Mouse (Mus musculus) olfactory bulb, adult 2 months (tissue): ENCODE measurements around the gene Car14.

Experiments used
- CTCF ChIP-seq: fragments of 200-500 bp; IDR thresholded peaks from 2 replicates; pipeline ENCODE4 v1.5.1; 2012; ENCODE audit warnings: low read depth, mild to moderate bottlenecking, low read length, moderate library complexity; ENCODE audit not compliant: insufficient read depth
- POLR2A ChIP-seq: fragments of 200-500 bp; IDR thresholded peaks from 2 replicates; pipeline ENCODE4 v1.6.1; 2012; ENCODE audit warnings: mild to moderate bottlenecking, low read depth, low read length, moderate library complexity; ENCODE audit not compliant: insufficient read depth

GRCm38 (mm10) chr3:95928261-95928657 lies 23.8 kb upstream of the Car14 start:
- TF ChIP-seq POLR2A (no peak), CTCF (no peak)
